In the genomic region with DNA sequence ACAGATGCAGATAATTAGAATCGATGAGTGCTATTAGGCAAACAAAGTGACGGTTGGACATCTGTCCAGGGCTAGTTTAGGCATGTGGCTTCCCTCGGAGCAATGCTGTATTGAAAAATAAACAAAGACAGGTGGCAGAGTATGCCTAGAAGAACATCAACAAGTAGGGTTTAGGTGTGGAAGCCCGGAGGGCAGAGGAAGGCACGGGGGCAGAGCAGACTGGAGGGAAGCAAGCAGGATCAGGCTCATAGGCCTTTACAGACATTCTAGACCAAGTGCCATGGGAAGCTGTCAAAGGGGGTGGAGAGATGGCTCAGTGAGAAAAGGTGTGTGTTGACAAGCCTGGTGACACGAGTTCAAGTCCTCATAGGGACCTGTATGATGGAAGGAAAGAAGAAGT, we compare ENCODE assay signal across 18 mouse cellular contexts. TPM values are rescaled to one million over a fixed set of nuclear protein-coding genes. Genes with fewer than 3 reads are reported as not detected.
DNase-seq lines count a peak whose midpoint lies in the region; ATAC-seq and TF ChIP-seq lines count a peak whose summit lies in the region.
"Had no signal": no experiment of that assay in that cellular context is flagged by ENCODE, and none has a peak within 500 bp of the region (broad histone marks: within the 10 kb centered on the region; RNA-seq: fewer than 3 reads in every experiment).

No protein-coding gene starts in this region.

- no peak overlapping the region for H3K4me3 ChIP-seq in forebrain, embryonic 14.5 days (ENCODE audit: low read depth, low read length)
- H3K4me3 ChIP-seq in forebrain, embryonic 10.5 days = no peak overlapping the region
- H3K4me3 ChIP-seq: embryonic facial prominence, embryonic 10.5 days; embryonic facial prominence, embryonic 12.5 days; forebrain, embryonic 12.5 days; forebrain, embryonic 15.5 days had no signal

- H3K36me3 ChIP-seq in forebrain, embryonic 14.5 days (ENCODE audit: control insufficient read depth, insufficient read depth, low read length) = peaks cover 16% of the 10 kb centered on the region
- peaks cover 12% of the 10 kb centered on the region for H3K36me3 ChIP-seq in forebrain, embryonic 10.5 days (replicated peaks)

- no peaks in the 10 kb centered on the region for H3K4me1 ChIP-seq in forebrain, embryonic 14.5 days (ENCODE audit: control insufficient read depth, insufficient read depth, low read length)
- peaks cover 13% of the 10 kb centered on the region for H3K4me1 ChIP-seq in forebrain, embryonic 10.5 days
- H3K4me1 ChIP-seq: embryonic facial prominence, embryonic 12.5 days; forebrain, embryonic 15.5 days had no signal

- no peak for DNase-seq in forebrain, embryonic 14.5 days (ENCODE audit: low spot score)
- no peak for DNase-seq in forebrain, embryonic 10.5 days (ENCODE audit: extremely low spot score, low spot score)
- peak; percentile 31 for DNase-seq in MN1 (ENCODE audit: low spot score)
- peak; percentile 30 for DNase-seq in brain, embryonic 14.5 days (ENCODE audit: low read depth)
- no peak for DNase-seq in frontal cortex, postnatal 36 days (ENCODE audit: low spot score in 2 of 2)
- DNase-seq: adrenal gland, adult 8-10 months; adrenal gland, postnatal 25 days; cerebellum, adult 11-12 months; cerebellum, adult 2 months; cerebellum, adult 9-11 months; cerebellum, postnatal 36 days; forebrain, postnatal 0 days had no signal

- 64% methylated on average over 6 of the region's 6 CpGs for WGBS in forebrain, embryonic 14.5 days
- WGBS in forebrain, embryonic 10.5 days = 71% methylated on average over 6 of the region's 6 CpGs

- no peak overlapping the region for H3K27ac ChIP-seq in forebrain, embryonic 14.5 days (ENCODE audit: low read depth, low read length)
- no peak overlapping the region for H3K27ac ChIP-seq in forebrain, embryonic 10.5 days
- H3K27ac ChIP-seq: embryonic facial prominence, embryonic 10.5 days; embryonic facial prominence, embryonic 12.5 days; forebrain, embryonic 12.5 days; forebrain, embryonic 15.5 days had no signal

- no peak for TF ChIP-seq POLR2A in brain, embryonic 14.5 days (IDR thresholded peaks at IDR 0.05; ENCODE audit: borderline replicate concordance, extremely low read depth, insufficient read depth, insufficient read length, poor library complexity, severe bottlenecking)

- H3K9ac ChIP-seq in forebrain, embryonic 14.5 days (ENCODE audit: low read length) = no peak overlapping the region
- H3K9ac ChIP-seq: embryonic facial prominence, embryonic 12.5 days; forebrain, embryonic 12.5 days; forebrain, embryonic 15.5 days; forebrain, postnatal 0 days had no signal

- H3K27me3 ChIP-seq in forebrain, embryonic 14.5 days (replicated peaks; ENCODE audit: control insufficient read depth, insufficient read depth, low read length) = no peaks in the 10 kb centered on the region
- H3K27me3 ChIP-seq in forebrain, embryonic 10.5 days (ENCODE audit: poor library complexity, severe bottlenecking) = peaks cover 2% of the 10 kb centered on the region; the same call in 1 of the 2 replicates
- H3K27me3 ChIP-seq: embryonic facial prominence, embryonic 12.5 days; forebrain, embryonic 12.5 days; forebrain, embryonic 15.5 days had no signal

- 0 out of 2 replicates have a peak, but pooled peaks have one; percentile 20 for ATAC-seq in forebrain, embryonic 14.5 days
- ATAC-seq: activated CD4-positive, CD25-positive, alpha-beta regulatory T cell, adult 4 months; forebrain, embryonic 15.5 days; forebrain, postnatal 0 days; Patski had no signal

- H3K4me2 ChIP-seq in forebrain, embryonic 14.5 days (ENCODE audit: low read length) = no peak overlapping the region
- H3K4me2 ChIP-seq: embryonic facial prominence, embryonic 12.5 days; forebrain, embryonic 12.5 days; forebrain, embryonic 15.5 days had no signal

- no peaks in the 10 kb centered on the region for H3K9me3 ChIP-seq in forebrain, embryonic 14.5 days (replicated peaks; ENCODE audit: control insufficient read depth, low read length)
- no peaks in the 10 kb centered on the region for H3K9me3 ChIP-seq in forebrain, embryonic 10.5 days
- H3K9me3 ChIP-seq: embryonic facial prominence, embryonic 10.5 days; embryonic facial prominence, embryonic 12.5 days; forebrain, embryonic 12.5 days; forebrain, embryonic 15.5 days had no signal

- no peak for TF ChIP-seq CTCF in brain, embryonic 14.5 days (IDR thresholded peaks at IDR 0.05; ENCODE audit: borderline replicate concordance, extremely low read depth, insufficient read depth, insufficient read length)

RNA-seq across cellular contexts. Expression of gene Asgr1, which starts 4.5 kb away (rescaled TPM):
- 2.0 and 2.1 TPM in 2 replicates for polyA plus RNA-seq in forebrain, embryonic 14.5 days (2014; fragmentation: Nextera tagmentation; extraction: Ambion mirVana)
- polyA plus RNA-seq in forebrain, embryonic 10.5 days (2016; fragmentation: Nextera tagmentation; extraction: Ambion mirVana) = 0.71 and 1.2 TPM in 2 replicates
- polyA plus RNA-seq in brain, embryonic 14.5 days (2012; rRNA removed) = 1.2 and 1.8 TPM in 2 replicates
- polyA plus RNA-seq: activated CD4-positive, CD25-positive, alpha-beta regulatory T cell, adult 4 months; Patski had no signal

RNA-seq across cellular contexts. Expression of gene Dlg4, which starts 32.6 kb away (rescaled TPM):
- polyA plus RNA-seq in forebrain, embryonic 14.5 days (2014; fragmentation: Nextera tagmentation; extraction: Ambion mirVana) = 19.3 and 21.0 TPM in 2 replicates
- 13.8 and 15.5 TPM in 2 replicates for polyA plus RNA-seq in forebrain, embryonic 10.5 days (2016; fragmentation: Nextera tagmentation; extraction: Ambion mirVana)
- 231 and 306 TPM in 2 replicates for polyA plus RNA-seq in brain, embryonic 14.5 days (2012; rRNA removed)

RNA-seq across cellular contexts. Expression of gene Acadvl, which starts 34.2 kb away (rescaled TPM):
- polyA plus RNA-seq in forebrain, embryonic 14.5 days (2014; fragmentation: Nextera tagmentation; extraction: Ambion mirVana) = 53.3 and 58.4 TPM in 2 replicates
- polyA plus RNA-seq in forebrain, embryonic 10.5 days (2016; fragmentation: Nextera tagmentation; extraction: Ambion mirVana) = 41.0 and 44.1 TPM in 2 replicates
- 36.0 and 43.9 TPM in 2 replicates for polyA plus RNA-seq in brain, embryonic 14.5 days (2012; rRNA removed)

RNA-seq across cellular contexts. Expression of gene Asgr2, which starts 43.1 kb away (rescaled TPM):
- not detected in 2 replicates for polyA plus RNA-seq in forebrain, embryonic 14.5 days (2014; fragmentation: Nextera tagmentation; extraction: Ambion mirVana)
- not detected in 2 replicates for polyA plus RNA-seq in forebrain, embryonic 10.5 days (2016; fragmentation: Nextera tagmentation; extraction: Ambion mirVana)
- 0.09 TPM in 1 of 2 replicates, not detected in the other for polyA plus RNA-seq in brain, embryonic 14.5 days (2012; rRNA removed)
- polyA plus RNA-seq: activated CD4-positive, CD25-positive, alpha-beta regulatory T cell, adult 4 months; embryonic facial prominence, embryonic 10.5 days; embryonic facial prominence, embryonic 12.5 days; forebrain, embryonic 12.5 days; forebrain, embryonic 15.5 days; forebrain, postnatal 0 days; Patski had no signal

RNA-seq across cellular contexts. Expression of gene Dvl2, which starts 49.0 kb away (rescaled TPM):
- 19.7 and 25.7 TPM in 2 replicates for polyA plus RNA-seq in forebrain, embryonic 14.5 days (2014; fragmentation: Nextera tagmentation; extraction: Ambion mirVana)
- 44.3 and 51.6 TPM in 2 replicates for polyA plus RNA-seq in forebrain, embryonic 10.5 days (2016; fragmentation: Nextera tagmentation; extraction: Ambion mirVana)
- polyA plus RNA-seq in brain, embryonic 14.5 days (2012; rRNA removed) = 36.8 and 45.7 TPM in 2 replicates

Comparison
In these comparisons a context has a peak if more than half of its experiments do, and no peak if none do; other contexts are left out.
1. DNase-seq: peak in MN1 (single experiment) and brain, embryonic 14.5 days (single experiment); none in forebrain, embryonic 14.5 days (single experiment), forebrain, embryonic 10.5 days (single experiment) and frontal cortex, postnatal 36 days (0 of 2).
2. RNA of gene Dlg4, which starts 32.6 kb away (polyA plus RNA-seq): 231 to 306 TPM in brain, embryonic 14.5 days; 19.3 to 21.0 TPM in forebrain, embryonic 14.5 days and 13.8 to 15.5 TPM in forebrain, embryonic 10.5 days; every median in the first group is over 10 times any median in the second.